Mouse (Mus musculus): ENCODE measurements around the gene Hist1h3c. TPM values are rescaled to one million over a fixed set of nuclear protein-coding genes. Genes with fewer than 3 reads are reported as not detected.
A peak's percentile ranks its signal among the peaks of the same experiment; 100 is the strongest.

Gene Hist1h3c
- polyA plus RNA-seq, 1 experiment, result 1.2 TPM

GRCm38 (mm10) chr13:23740256-23740840 is 5.1 kb downstream of the Hist1h3c start:
- peaks cover 7% of the 10 kb centered on the region for H3K4me1 ChIP-seq (ENCODE audit: control insufficient read depth, insufficient read depth, low read length)
- TF ChIP-seq CTCF (IDR thresholded peaks at IDR 0.05; ENCODE audit: low read depth, low read length) (no peak), POLR2A (IDR thresholded peaks at IDR 0.05; ENCODE audit: borderline replicate concordance, low read depth, low read length) (no peak)
- H3K27ac ChIP-seq (ENCODE audit: insufficient read depth, low read depth, low read length), result peak overlapping the region; percentile 98
- H3K4me3 ChIP-seq (ENCODE audit: insufficient read depth, low read length), result peak overlapping the region; percentile 84

GRCm38 (mm10) chr13:23739922-23740252 is 5.5 kb downstream of the Hist1h3c start:
- no peak for TF ChIP-seq POLR2A (IDR thresholded peaks at IDR 0.05; ENCODE audit: borderline replicate concordance, low read depth, low read length)
- Histone ChIP-seq H3K4me3 (ENCODE audit: insufficient read depth, low read length) (peak overlapping the region; percentile 84), H3K4me1 (ENCODE audit: control insufficient read depth, insufficient read depth, low read length) (peaks cover 7% of the 10 kb centered on the region), H3K27ac (ENCODE audit: insufficient read depth, low read depth, low read length) (peak overlapping the region; percentile 98)

GRCm38 (mm10) chr13:23739069-23739921 is 6.1 kb downstream of the Hist1h3c start:
- peak overlapping the region; percentile 98 for H3K27ac ChIP-seq (ENCODE audit: insufficient read depth, low read depth, low read length)
- H3K4me1 ChIP-seq (ENCODE audit: control insufficient read depth, insufficient read depth, low read length), result peaks cover 7% of the 10 kb centered on the region
- peak overlapping the region; percentile 84 for H3K4me3 ChIP-seq (ENCODE audit: insufficient read depth, low read length)
- TF ChIP-seq CTCF (IDR thresholded peaks at IDR 0.05; ENCODE audit: low read depth, low read length) (no peak), POLR2A (IDR thresholded peaks at IDR 0.05; ENCODE audit: borderline replicate concordance, low read depth, low read length) (no peak)

- H3K4me3 ChIP-seq (ENCODE audit: insufficient read depth, low read length), result peak within 1 kb of the TSS; percentile 84
- H3K4me1 ChIP-seq (ENCODE audit: control insufficient read depth, insufficient read depth, low read length), result peaks cover 5% of the 10 kb centered on the region
- peak within 1 kb of the TSS; percentile 98 for H3K27ac ChIP-seq (ENCODE audit: insufficient read depth, low read depth, low read length)
- TF ChIP-seq CTCF (IDR thresholded peaks at IDR 0.05; ENCODE audit: low read depth, low read length) (no peak), POLR2A (IDR thresholded peaks at IDR 0.05; ENCODE audit: borderline replicate concordance, low read depth, low read length) (peak; percentile 98)
Observed at GRCm38 (mm10) chr13:23738677-23739068, 6.7 kb downstream of the Hist1h3c start, which contains the start of gene Hist1h1c. Gene Hist1h1c, plus strand, starts transcription at chr13:23738808.

- peaks cover 5% of the 10 kb centered on the region for H3K4me1 ChIP-seq (ENCODE audit: control insufficient read depth, insufficient read depth, low read length)
- TF ChIP-seq POLR2A (IDR thresholded peaks at IDR 0.05; ENCODE audit: borderline replicate concordance, low read depth, low read length), result no peak
- TF ChIP-seq CTCF (IDR thresholded peaks at IDR 0.05; ENCODE audit: low read depth, low read length), result no peak
- H3K27ac ChIP-seq (ENCODE audit: insufficient read depth, low read depth, low read length), result peak overlapping the region; percentile 98
- peak overlapping the region; percentile 51 for H3K4me3 ChIP-seq (ENCODE audit: insufficient read depth, low read length)
Observed at GRCm38 (mm10) chr13:23738041-23738440, 7.4 kb downstream of the Hist1h3c start.

GRCm38 (mm10) chr13:23737091-23737490 is 8.3 kb downstream of the Hist1h3c start:
- no peak overlapping the region for H3K4me3 ChIP-seq (ENCODE audit: insufficient read depth, low read length)
- peaks cover 5% of the 10 kb centered on the region for H3K4me1 ChIP-seq (ENCODE audit: control insufficient read depth, insufficient read depth, low read length)
- H3K27ac ChIP-seq (ENCODE audit: insufficient read depth, low read depth, low read length), result no peak overlapping the region
- TF ChIP-seq CTCF (IDR thresholded peaks at IDR 0.05; ENCODE audit: low read depth, low read length) (no peak), POLR2A (IDR thresholded peaks at IDR 0.05; ENCODE audit: borderline replicate concordance, low read depth, low read length) (no peak)

GRCm38 (mm10) chr13:23732156-23732804 is 13.1 kb downstream of the Hist1h3c start:
- Histone ChIP-seq H3K4me1 (ENCODE audit: control insufficient read depth, insufficient read depth, low read length) (peaks cover 19% of the 10 kb centered on the region), H3K4me3 (ENCODE audit: insufficient read depth, low read length) (no peak overlapping the region), H3K27ac (ENCODE audit: insufficient read depth, low read depth, low read length) (no peak overlapping the region)
- TF ChIP-seq POLR2A (IDR thresholded peaks at IDR 0.05; ENCODE audit: borderline replicate concordance, low read depth, low read length) (no peak), CTCF (IDR thresholded peaks at IDR 0.05; ENCODE audit: low read depth, low read length) (no peak)

- Histone ChIP-seq H3K27ac (ENCODE audit: insufficient read depth, low read depth, low read length) (no peak overlapping the region), H3K4me1 (ENCODE audit: control insufficient read depth, insufficient read depth, low read length) (peaks cover 19% of the 10 kb centered on the region), H3K4me3 (ENCODE audit: insufficient read depth, low read length) (no peak overlapping the region)
- no peak for TF ChIP-seq CTCF (IDR thresholded peaks at IDR 0.05; ENCODE audit: low read depth, low read length)
- TF ChIP-seq POLR2A (IDR thresholded peaks at IDR 0.05; ENCODE audit: borderline replicate concordance, low read depth, low read length), result no peak
Observed at GRCm38 (mm10) chr13:23730479-23730878, 14.9 kb downstream of the Hist1h3c start.

- Histone ChIP-seq H3K4me3 (ENCODE audit: insufficient read depth, low read length) (no peak overlapping the region), H3K4me1 (ENCODE audit: control insufficient read depth, insufficient read depth, low read length) (peaks cover 19% of the 10 kb centered on the region), H3K27ac (ENCODE audit: insufficient read depth, low read depth, low read length) (no peak overlapping the region)
- no peak for TF ChIP-seq POLR2A (IDR thresholded peaks at IDR 0.05; ENCODE audit: borderline replicate concordance, low read depth, low read length)
- TF ChIP-seq CTCF (IDR thresholded peaks at IDR 0.05; ENCODE audit: low read depth, low read length), result no peak
Observed at GRCm38 (mm10) chr13:23729706-23730105, 15.7 kb downstream of the Hist1h3c start.

GRCm38 (mm10) chr13:23729192-23729525 is 16.2 kb downstream of the Hist1h3c start:
- Histone ChIP-seq H3K4me3 (ENCODE audit: insufficient read depth, low read length) (no peak overlapping the region), H3K4me1 (ENCODE audit: control insufficient read depth, insufficient read depth, low read length) (peaks cover 19% of the 10 kb centered on the region), H3K27ac (ENCODE audit: insufficient read depth, low read depth, low read length) (no peak overlapping the region; the same call in 1 of the 2 replicates)
- TF ChIP-seq CTCF (IDR thresholded peaks at IDR 0.05; ENCODE audit: low read depth, low read length), result no peak
- no peak for TF ChIP-seq POLR2A (IDR thresholded peaks at IDR 0.05; ENCODE audit: borderline replicate concordance, low read depth, low read length)

All from bone marrow macrophage, adult 2 months (primary cell).